ENCODE assay signal across 14 mouse cellular contexts in the genomic region with DNA sequence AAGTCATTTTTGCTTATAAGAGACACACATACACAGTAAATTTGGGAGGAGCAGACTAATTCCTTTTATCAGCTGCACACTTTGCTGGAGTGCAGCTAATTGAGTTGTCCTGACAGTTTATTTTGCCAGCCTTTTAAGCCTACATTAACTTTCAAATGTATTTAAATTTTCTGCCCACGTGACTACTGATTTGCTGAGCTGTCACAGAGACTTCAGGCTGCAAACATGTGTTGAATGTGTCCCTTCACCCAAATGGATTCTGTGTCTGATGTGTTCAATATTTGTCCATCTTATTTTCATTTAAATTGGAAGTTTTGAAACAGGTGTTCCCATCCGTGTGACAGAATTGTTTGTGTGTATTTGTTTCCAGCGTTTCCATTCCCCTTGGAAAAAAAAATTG.
"Had no signal": no experiment of that assay in that cellular context is flagged by ENCODE, and none has a peak within 500 bp of the region (broad histone marks: within the 10 kb centered on the region; RNA-seq: fewer than 3 reads in every experiment).

No protein-coding gene starts in this region.

- H3K4me3 ChIP-seq: kidney, embryonic 15.5 days; left cerebral cortex, adult 2 months; liver, embryonic 13.5 days; midbrain, embryonic 15.5 days; neural tube, embryonic 12.5 days had no signal

- H3K9me3 ChIP-seq: kidney, embryonic 15.5 days; liver, embryonic 13.5 days; midbrain, embryonic 15.5 days; neural tube, embryonic 12.5 days had no signal

- DNase-seq: kidney, postnatal 10 days; kidney, postnatal 36 days; layer of hippocampus, postnatal 36 days; liver, embryonic 13.5 days; lung, adult 2 months; lung, postnatal 14 days; lung, postnatal 4 days; thymus, adult 18-20 months; thymus, postnatal 36 days had no signal

- H3K27me3 ChIP-seq: kidney, embryonic 15.5 days; liver, embryonic 13.5 days; midbrain, embryonic 15.5 days; neural tube, embryonic 12.5 days had no signal

- H3K36me3 ChIP-seq: kidney, embryonic 15.5 days; liver, embryonic 13.5 days; midbrain, embryonic 15.5 days; neural tube, embryonic 12.5 days had no signal

- H3K27ac ChIP-seq: kidney, embryonic 15.5 days; left cerebral cortex, adult 2 months; liver, embryonic 13.5 days; midbrain, embryonic 15.5 days; neural tube, embryonic 12.5 days had no signal

- H3K9ac ChIP-seq: kidney, embryonic 15.5 days; liver, embryonic 13.5 days; midbrain, embryonic 15.5 days; neural tube, embryonic 12.5 days had no signal

- H3K4me1 ChIP-seq: kidney, embryonic 15.5 days; liver, embryonic 13.5 days; midbrain, embryonic 15.5 days; neural tube, embryonic 12.5 days had no signal

- ATAC-seq: midbrain, embryonic 15.5 days had no signal

- H3K4me2 ChIP-seq: kidney, embryonic 15.5 days; liver, embryonic 13.5 days; midbrain, embryonic 11.5 days; midbrain, embryonic 15.5 days; neural tube, embryonic 12.5 days had no signal
